ENCODE assay signal across 25 mouse cellular contexts in genomic region chr5:142130004-142130403, GRCm38 (mm10).
DNase-seq lines count a peak whose midpoint lies in the region; ATAC-seq and TF ChIP-seq lines count a peak whose summit lies in the region.
"Had no signal": no experiment of that assay in that cellular context is flagged by ENCODE, and none has a peak within 500 bp of the region (broad histone marks: within the 10 kb centered on the region; RNA-seq: fewer than 3 reads in every experiment).

No protein-coding gene starts in this region.

- 4% methylated on average over 2 of the region's 2 CpGs for WGBS in hindbrain, embryonic 10.5 days
- 9% methylated on average over 2 of the region's 2 CpGs for WGBS in hindbrain, embryonic 13.5 days
- WGBS in thymus, adult 2 months = 5% methylated on average over 2 of the region's 2 CpGs
- WGBS in limb, embryonic 10.5 days = 14% methylated on average over 2 of the region's 2 CpGs

- no peak for ATAC-seq in hindbrain, embryonic 13.5 days (ENCODE audit: low FRiP score)
- ATAC-seq: forebrain, embryonic 14.5 days had no signal

- intact Hi-C loops in gastrocnemius, adult 2 months (cut with DNase I) = no loop called here

- DNase-seq in hindbrain, embryonic 10.5 days (ENCODE audit: low spot score) = peak; percentile 19
- peak; percentile 7 for DNase-seq in thymus, postnatal 25 days
- no peak for DNase-seq in thymus, adult 2 months
- no peak for DNase-seq in limb, embryonic 10.5 days (ENCODE audit: low spot score)
- DNase-seq in gastrocnemius, adult 2 months = no peak
- DNase-seq in retina, postnatal 1 day = no peak
- DNase-seq: adrenal gland, postnatal 36 days; cerebellum, adult 11 months; cerebellum, adult 9-11 months; embryo, embryonic 11 days; gastrocnemius, postnatal 10 days; heart, postnatal 4 days; kidney, adult 11 months; kidney, postnatal 4 days; lung, postnatal 36 days; right cerebral cortex, adult 18-20 months; right cerebral cortex, postnatal 4 days had no signal

- H3K36me3 ChIP-seq in hindbrain, embryonic 10.5 days = no peaks in the 10 kb centered on the region
- no peaks in the 10 kb centered on the region for H3K36me3 ChIP-seq in hindbrain, embryonic 13.5 days
- H3K36me3 ChIP-seq in thymus, adult 2 months (ENCODE audit: control insufficient read depth, insufficient read depth, low read length) = no peaks in the 10 kb centered on the region
- no peaks in the 10 kb centered on the region for H3K36me3 ChIP-seq in limb, embryonic 10.5 days
- H3K36me3 ChIP-seq: limb, embryonic 15.5 days; lung, embryonic 15.5 days had no signal

- H3K4me1 ChIP-seq in hindbrain, embryonic 10.5 days (replicated peaks) = peaks cover 39% of the 10 kb centered on the region
- peaks cover 20% of the 10 kb centered on the region for H3K4me1 ChIP-seq in hindbrain, embryonic 13.5 days (replicated peaks)
- H3K4me1 ChIP-seq in thymus, adult 2 months (replicated peaks; ENCODE audit: control insufficient read depth, insufficient read depth, low read length) = 0 out of 2 replicates have a peak, but pooled peaks cover 2% of the 10 kb centered on the region
- peaks cover 48% of the 10 kb centered on the region for H3K4me1 ChIP-seq in limb, embryonic 10.5 days
- H3K4me1 ChIP-seq: lung, embryonic 15.5 days; megakaryocyte, embryonic 14.5 days had no signal

- no peaks in the 10 kb centered on the region for H3K27me3 ChIP-seq in hindbrain, embryonic 10.5 days (ENCODE audit: insufficient read depth, poor library complexity, severe bottlenecking)
- H3K27me3 ChIP-seq in hindbrain, embryonic 13.5 days = 0 out of 2 replicates have a peak, but pooled peaks cover 4% of the 10 kb centered on the region
- H3K27me3 ChIP-seq in thymus, adult 2 months (ENCODE audit: control insufficient read depth, insufficient read depth, low read length) = no peaks in the 10 kb centered on the region; the same call in 1 of the 2 replicates
- no peaks in the 10 kb centered on the region for H3K27me3 ChIP-seq in limb, embryonic 10.5 days (ENCODE audit: low read depth, poor library complexity, severe bottlenecking)
- H3K27me3 ChIP-seq: limb, embryonic 15.5 days; lung, embryonic 15.5 days; megakaryocyte, embryonic 14.5 days had no signal

- TF ChIP-seq CTCF in thymus, adult 2 months (IDR thresholded peaks at IDR 0.05; ENCODE audit: borderline replicate concordance, control insufficient read depth, extremely low read depth, insufficient read depth, low read length, poor library complexity) = no peak
- TF ChIP-seq CTCF in gastrocnemius, adult 2 months (IDR thresholded peaks at IDR 0.05) = no peak

- no peaks in the 10 kb centered on the region for H3K9me3 ChIP-seq in hindbrain, embryonic 10.5 days
- H3K9me3 ChIP-seq in hindbrain, embryonic 13.5 days = no peaks in the 10 kb centered on the region
- H3K9me3 ChIP-seq in limb, embryonic 10.5 days (replicated peaks) = no peaks in the 10 kb centered on the region
- H3K9me3 ChIP-seq: heart, embryonic 10.5 days; limb, embryonic 15.5 days; lung, embryonic 15.5 days had no signal

- H3K9ac ChIP-seq in hindbrain, embryonic 13.5 days = no peak overlapping the region
- H3K9ac ChIP-seq: limb, embryonic 15.5 days; liver, embryonic 14.5 days; lung, embryonic 15.5 days had no signal

- H3K4me2 ChIP-seq in hindbrain, embryonic 13.5 days = no peak overlapping the region
- H3K4me2 ChIP-seq: limb, embryonic 15.5 days; lung, embryonic 15.5 days had no signal

- no peak for TF ChIP-seq POLR2A in thymus, adult 2 months (IDR thresholded peaks at IDR 0.05; ENCODE audit: control insufficient read depth, extremely low read depth, insufficient read depth, low read length, poor library complexity)

- no peak overlapping the region for H3K27ac ChIP-seq in hindbrain, embryonic 10.5 days
- H3K27ac ChIP-seq in hindbrain, embryonic 13.5 days = no peak overlapping the region
- H3K27ac ChIP-seq in thymus, adult 2 months (ENCODE audit: control insufficient read depth, insufficient read depth, low read length) = no peak overlapping the region
- 0 out of 2 replicates have a peak overlapping the region, but pooled peaks have one; percentile 9 for H3K27ac ChIP-seq in limb, embryonic 10.5 days
- H3K27ac ChIP-seq in gastrocnemius, adult 2 months = no peak overlapping the region
- H3K27ac ChIP-seq: heart, embryonic 10.5 days; limb, embryonic 15.5 days; liver, embryonic 14.5 days; lung, embryonic 15.5 days had no signal

- no peak overlapping the region for H3K4me3 ChIP-seq in hindbrain, embryonic 10.5 days
- no peak overlapping the region for H3K4me3 ChIP-seq in hindbrain, embryonic 13.5 days
- H3K4me3 ChIP-seq in thymus, adult 2 months (ENCODE audit: control insufficient read depth, insufficient read depth, low read length) = no peak overlapping the region
- H3K4me3 ChIP-seq in limb, embryonic 10.5 days = no peak overlapping the region
- H3K4me3 ChIP-seq in gastrocnemius, adult 2 months = no peak overlapping the region
- H3K4me3 ChIP-seq: heart, embryonic 10.5 days; limb, embryonic 15.5 days; lung, embryonic 15.5 days; megakaryocyte, embryonic 14.5 days; myocyte had no signal

Comparison
In these comparisons a context has a peak if more than half of its experiments do, and no peak if none do; other contexts are left out.
1. DNase-seq: peak in hindbrain, embryonic 10.5 days (single experiment) and thymus, postnatal 25 days (single experiment); none in thymus, adult 2 months (single experiment), limb, embryonic 10.5 days (single experiment), gastrocnemius, adult 2 months (single experiment) and retina, postnatal 1 day (single experiment).